17 mouse cellular contexts compared by ENCODE assay signal in genomic region chr6:37829631-37830030, GRCm38 (mm10).
"Had no signal": no experiment of that assay in that cellular context is flagged by ENCODE, and none has a peak within 500 bp of the region (broad histone marks: within the 10 kb centered on the region; RNA-seq: fewer than 3 reads in every experiment).

No protein-coding gene starts in this region.

- H3K27ac ChIP-seq: neural tube, embryonic 12.5 days; neural tube, embryonic 13.5 days; neural tube, embryonic 15.5 days; stomach, embryonic 15.5 days; stomach, postnatal 0 days had no signal

- DNase-seq: retina, postnatal 1 day; right cerebral cortex, adult 18-20 months; right cerebral cortex, postnatal 14 days; right cerebral cortex, postnatal 25 days; right cerebral cortex, postnatal 4 days; spleen, adult 18-20 months; thymus, adult 18-20 months; thymus, adult 2 months; thymus, postnatal 14 days; thymus, postnatal 25 days; thymus, postnatal 36 days; thymus, postnatal 4 days had no signal

- H3K36me3 ChIP-seq: neural tube, embryonic 12.5 days; neural tube, embryonic 15.5 days; stomach, embryonic 15.5 days had no signal

- H3K27me3 ChIP-seq: neural tube, embryonic 12.5 days; neural tube, embryonic 13.5 days; neural tube, embryonic 15.5 days; stomach, embryonic 15.5 days had no signal

- H3K9me3 ChIP-seq: neural tube, embryonic 13.5 days; stomach, embryonic 15.5 days had no signal

- H3K4me3 ChIP-seq: neural tube, embryonic 12.5 days; neural tube, embryonic 13.5 days; neural tube, embryonic 15.5 days; stomach, embryonic 15.5 days had no signal

- H3K4me1 ChIP-seq: neural tube, embryonic 12.5 days; neural tube, embryonic 13.5 days; neural tube, embryonic 15.5 days; stomach, embryonic 15.5 days had no signal

- H3K9ac ChIP-seq: neural tube, embryonic 12.5 days; neural tube, embryonic 13.5 days; neural tube, embryonic 15.5 days; stomach, embryonic 15.5 days had no signal

- H3K4me2 ChIP-seq: neural tube, embryonic 12.5 days; neural tube, embryonic 13.5 days; neural tube, embryonic 15.5 days; stomach, embryonic 15.5 days had no signal
